Mouse (Mus musculus): ENCODE measurements around the gene Laptm4a. TPM values are rescaled to one million over a fixed set of nuclear protein-coding genes. Genes with fewer than 3 reads are reported as not detected.

The Laptm4a gene
- polyA plus RNA-seq, 1 experiment = 253 TPM

DNA sequence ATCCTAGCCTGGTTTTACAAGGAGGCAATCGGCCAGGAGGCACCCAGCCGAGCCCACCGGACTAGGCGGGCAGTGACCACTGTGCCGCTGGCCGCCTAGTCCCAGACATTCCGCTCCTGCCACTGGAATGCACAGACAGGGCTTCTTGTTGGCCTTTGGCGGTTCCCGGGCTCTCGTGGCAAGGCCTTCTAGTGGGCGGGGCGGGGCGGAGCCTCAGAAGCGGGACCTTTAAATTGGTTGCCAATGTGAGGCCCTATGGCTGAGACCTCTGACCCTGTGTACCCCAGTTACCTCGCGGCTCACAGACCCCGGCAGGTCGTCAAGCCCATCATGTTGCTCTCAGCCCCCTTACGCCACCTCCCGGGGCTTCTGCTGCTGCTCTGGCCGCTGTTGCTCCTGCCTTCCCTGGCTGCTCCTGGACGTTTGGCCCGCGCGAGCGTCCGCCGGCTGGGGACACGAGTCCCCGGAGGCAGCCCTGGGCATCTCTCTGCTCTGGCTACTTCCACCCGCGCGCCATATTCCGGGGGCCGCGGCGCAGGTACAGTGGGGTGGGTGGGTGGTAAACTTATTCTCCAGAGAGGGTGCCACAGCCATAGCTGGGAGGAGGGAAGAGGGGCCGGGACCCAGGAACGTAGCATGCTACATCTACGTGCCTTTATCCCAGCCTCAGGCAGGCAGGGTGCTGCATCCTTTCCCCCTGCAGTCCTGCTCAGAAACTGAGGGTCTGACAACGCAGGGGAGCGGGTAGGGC is 26.4 kb downstream of the Laptm4a start, which contains the start of gene Matn3:
Gene Matn3 (plus strand): TSS at position 216 of the 751 bp plus-strand sequence.
- Histone ChIP-seq H3K36me3 (ENCODE audit: control insufficient read depth, insufficient read depth) (no peaks in the 10 kb centered on the region), H3ac (ENCODE audit: control insufficient read depth, insufficient read length, low read depth) (peak within 1 kb of the TSS; percentile 66), H3K79me2 (ENCODE audit: control insufficient read depth, insufficient read depth) (no peaks in the 10 kb centered on the region), H3K79me3 (ENCODE audit: low read depth) (no peaks in the 10 kb centered on the region), H3K4me3 (ENCODE audit: insufficient read depth, poor library complexity, severe bottlenecking) (no peak within 1 kb of the TSS), H3K27me3 (ENCODE audit: control insufficient read depth, insufficient read depth, insufficient read length) (no peaks in the 10 kb centered on the region)
- TF ChIP-seq MYOG (IDR thresholded peaks at IDR 0.05; ENCODE audit: control insufficient read depth, extremely low read depth, insufficient read length) = no peak
- TF ChIP-seq MAX (IDR thresholded peaks at IDR 0.05) = no peak
- no peak for TF ChIP-seq CTCF (IDR thresholded peaks at IDR 0.05; ENCODE audit: control insufficient read depth, insufficient read depth, insufficient read length)

DNA sequence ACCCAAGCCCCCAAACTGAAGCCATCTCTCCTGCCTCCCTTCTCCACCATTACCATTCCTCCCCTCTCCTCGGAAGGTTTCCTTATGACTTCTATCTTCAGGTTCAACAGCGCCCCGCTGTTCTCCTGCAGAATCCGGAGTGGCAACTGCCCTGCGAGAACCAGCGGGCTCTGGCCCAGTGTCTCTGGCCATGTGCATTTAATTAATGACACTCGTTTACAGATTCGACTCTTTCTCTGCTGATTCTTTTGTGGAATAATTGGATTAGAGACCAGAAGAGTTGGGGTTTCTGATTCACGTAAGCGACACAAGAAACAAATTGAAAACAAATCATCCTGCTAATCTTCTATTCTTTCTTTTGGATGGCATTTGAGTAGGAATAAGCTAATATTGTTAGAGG is 31.7 kb downstream of the Laptm4a start:
- Histone ChIP-seq H3K79me3 (ENCODE audit: low read depth) (no peaks in the 10 kb centered on the region), H3K4me3 (ENCODE audit: insufficient read depth, poor library complexity, severe bottlenecking) (no peak overlapping the region), H3K79me2 (ENCODE audit: control insufficient read depth, insufficient read depth) (no peaks in the 10 kb centered on the region), H3K36me3 (ENCODE audit: control insufficient read depth, insufficient read depth) (no peaks in the 10 kb centered on the region), H3ac (ENCODE audit: control insufficient read depth, insufficient read length, low read depth) (no peak overlapping the region), H3K27me3 (ENCODE audit: control insufficient read depth, insufficient read depth, insufficient read length) (no peaks in the 10 kb centered on the region)
- TF ChIP-seq FOSL1 (IDR thresholded peaks at IDR 0.05; ENCODE audit: insufficient read depth, low read length, poor library complexity, severe bottlenecking) = no peak

DNA sequence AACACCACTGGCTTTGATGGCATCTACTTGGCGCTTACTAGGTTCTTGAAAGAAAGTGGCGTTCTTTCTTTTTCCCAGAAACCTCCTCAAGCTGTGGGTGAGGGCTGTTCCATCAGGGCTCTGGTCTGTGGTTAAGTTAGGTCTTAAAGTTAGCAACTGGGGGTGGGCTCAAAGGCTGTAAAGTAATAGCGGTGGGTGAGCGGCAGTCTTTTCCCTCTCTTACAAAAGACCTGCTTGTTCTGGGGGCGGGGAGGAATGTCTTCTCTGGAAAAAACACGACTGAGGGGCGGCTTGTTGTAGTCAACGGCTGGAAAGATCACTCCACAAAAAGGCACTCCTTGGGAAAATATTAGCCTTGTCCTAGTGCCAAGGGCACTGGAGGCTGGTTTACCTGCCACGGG is 32.7 kb downstream of the Laptm4a start:
- Histone ChIP-seq H3K79me2 (ENCODE audit: control insufficient read depth, insufficient read depth) (no peaks in the 10 kb centered on the region), H3ac (ENCODE audit: control insufficient read depth, insufficient read length, low read depth) (no peak overlapping the region), H3K4me3 (ENCODE audit: insufficient read depth, poor library complexity, severe bottlenecking) (no peak overlapping the region), H3K36me3 (ENCODE audit: control insufficient read depth, insufficient read depth) (no peaks in the 10 kb centered on the region), H3K27me3 (ENCODE audit: control insufficient read depth, insufficient read depth, insufficient read length) (no peaks in the 10 kb centered on the region), H3K79me3 (ENCODE audit: low read depth) (no peaks in the 10 kb centered on the region)
- TF ChIP-seq MYOD1 (IDR thresholded peaks at IDR 0.05; ENCODE audit: control insufficient read depth, insufficient read length, low read depth) (no peak), MAX (IDR thresholded peaks at IDR 0.05) (no peak)

GRCm38 (mm10) chr12:8961607-8962316 is 40.3 kb downstream of the Laptm4a start:
- TF ChIP-seq CTCF (IDR thresholded peaks at IDR 0.05; ENCODE audit: control insufficient read depth, insufficient read depth, insufficient read length) (no peak), MYOG (IDR thresholded peaks at IDR 0.05; ENCODE audit: control insufficient read depth, extremely low read depth, insufficient read length) (no peak), FOSL1 (IDR thresholded peaks at IDR 0.05; ENCODE audit: insufficient read depth, low read length, poor library complexity, severe bottlenecking) (no peak), CEBPB (IDR thresholded peaks at IDR 0.05; ENCODE audit: low read depth) (no peak), USF1 (IDR thresholded peaks at IDR 0.05; ENCODE audit: low read depth) (no peak), MAX (IDR thresholded peaks at IDR 0.05) (no peak)
- no peaks in the 10 kb centered on the region for H3K79me3 ChIP-seq (ENCODE audit: low read depth)
- no peak overlapping the region for H3ac ChIP-seq (ENCODE audit: control insufficient read depth, insufficient read length, low read depth)
- no peak overlapping the region for H3K4me3 ChIP-seq (ENCODE audit: insufficient read depth, poor library complexity, severe bottlenecking)
- no peaks in the 10 kb centered on the region for H3K79me2 ChIP-seq (ENCODE audit: control insufficient read depth, insufficient read depth)
- no peaks in the 10 kb centered on the region for H3K27me3 ChIP-seq (ENCODE audit: control insufficient read depth, insufficient read depth, insufficient read length)
- no peaks in the 10 kb centered on the region for H3K36me3 ChIP-seq (ENCODE audit: control insufficient read depth, insufficient read depth)

DNA sequence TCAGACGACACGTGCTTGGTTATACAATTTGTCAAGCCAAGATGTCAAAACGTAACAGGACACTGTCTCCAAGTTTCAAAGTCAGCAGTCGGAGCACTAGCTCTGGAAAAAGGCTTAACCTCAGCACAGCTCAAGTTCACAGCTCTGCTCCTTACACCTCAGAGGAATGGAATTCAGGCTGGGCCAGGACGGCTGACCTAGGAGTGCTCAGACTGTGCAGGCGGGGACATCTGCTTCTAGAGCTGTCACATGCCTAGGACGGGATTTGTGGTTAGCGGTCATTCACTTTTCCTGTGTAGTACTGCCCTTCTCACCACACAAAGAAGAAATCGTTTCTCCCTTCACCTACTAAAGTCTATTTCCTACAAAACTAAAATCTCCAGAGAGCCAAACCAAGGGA is 48.4 kb downstream of the Laptm4a start:
- H3ac ChIP-seq (ENCODE audit: control insufficient read depth, insufficient read length, low read depth) = no peak overlapping the region
- no peaks in the 10 kb centered on the region for H3K27me3 ChIP-seq (ENCODE audit: control insufficient read depth, insufficient read depth, insufficient read length)
- peaks cover 6% of the 10 kb centered on the region for H3K79me2 ChIP-seq (ENCODE audit: control insufficient read depth, insufficient read depth)
- peak; percentile 87 for TF ChIP-seq USF1 (IDR thresholded peaks at IDR 0.05; ENCODE audit: low read depth)
- TF ChIP-seq MYOD1 (IDR thresholded peaks at IDR 0.05; ENCODE audit: control insufficient read depth, insufficient read length, low read depth) = peak; percentile 66
- TF ChIP-seq MAX (IDR thresholded peaks at IDR 0.05) = peak; percentile 85
- TF ChIP-seq CEBPB (IDR thresholded peaks at IDR 0.05; ENCODE audit: low read depth) = no peak
- H3K4me3 ChIP-seq (ENCODE audit: insufficient read depth, poor library complexity, severe bottlenecking) = no peak overlapping the region
- H3K36me3 ChIP-seq (ENCODE audit: control insufficient read depth, insufficient read depth) = no peaks in the 10 kb centered on the region
- no peaks in the 10 kb centered on the region for H3K79me3 ChIP-seq (ENCODE audit: low read depth)

GRCm38 (mm10) chr12:8973820-8974465 is 52.5 kb downstream of the Laptm4a start, which contains the start of gene Wdr35:
TSS of gene Wdr35 (plus strand) at chr12:8973892.
- peaks cover 2% of the 10 kb centered on the region for H3K79me3 ChIP-seq (ENCODE audit: low read depth)
- no peaks in the 10 kb centered on the region for H3K27me3 ChIP-seq (ENCODE audit: control insufficient read depth, insufficient read depth, insufficient read length)
- peaks cover 9% of the 10 kb centered on the region for H3K79me2 ChIP-seq (ENCODE audit: control insufficient read depth, insufficient read depth)
- H3ac ChIP-seq (ENCODE audit: control insufficient read depth, insufficient read length, low read depth) = peak within 1 kb of the TSS; percentile 67
- H3K4me3 ChIP-seq (ENCODE audit: insufficient read depth, poor library complexity, severe bottlenecking) = peak within 1 kb of the TSS; percentile 58
- peaks cover 5% of the 10 kb centered on the region for H3K36me3 ChIP-seq (ENCODE audit: control insufficient read depth, insufficient read depth)
- TF ChIP-seq MYOG (IDR thresholded peaks at IDR 0.05; ENCODE audit: control insufficient read depth, extremely low read depth, insufficient read length) = no peak
- TF ChIP-seq MAX (IDR thresholded peaks at IDR 0.05) = peak; percentile 32
- no peak for TF ChIP-seq CEBPB (IDR thresholded peaks at IDR 0.05; ENCODE audit: low read depth)

All from C2C12 (cell line).